Mouse (Mus musculus) retina, embryonic 14.5 days (tissue): Measurements from ENCODE around the gene Cacng8.
A peak's percentile ranks its signal among the peaks of the same experiment; 100 is the strongest.
"Not testable (repeated sequence)": the region's sequence is repeated elsewhere in the genome, so short reads cannot be mapped to it uniquely, and the experiment has no call there.

Experiments used
- DNase-seq: peaks from one replicate; pipeline ENCODE4 v3.0.0-alpha.2; 2015; ENCODE audit warnings: low spot score

Gene Cacng8

DNA sequence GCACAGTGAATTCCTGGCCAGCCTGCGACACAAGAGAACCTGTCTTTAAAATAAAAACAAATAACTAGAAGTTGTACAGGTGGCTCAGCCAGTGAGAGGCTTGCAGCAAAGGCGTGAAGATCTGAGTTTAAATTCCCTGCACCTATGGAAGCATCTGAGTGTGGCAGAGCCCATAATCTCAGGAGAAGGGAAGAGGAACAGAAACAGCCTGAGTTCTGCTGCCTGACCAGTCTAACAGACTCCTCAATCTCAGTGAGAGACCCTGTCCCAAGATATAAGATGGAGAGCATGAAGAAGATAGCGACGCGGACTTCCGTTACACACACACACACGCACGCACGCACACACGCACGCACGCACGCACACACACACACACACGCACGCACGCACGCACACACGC lies 2.7 kb upstream of the Cacng8 start:
- DNase-seq, result no peak

DNA sequence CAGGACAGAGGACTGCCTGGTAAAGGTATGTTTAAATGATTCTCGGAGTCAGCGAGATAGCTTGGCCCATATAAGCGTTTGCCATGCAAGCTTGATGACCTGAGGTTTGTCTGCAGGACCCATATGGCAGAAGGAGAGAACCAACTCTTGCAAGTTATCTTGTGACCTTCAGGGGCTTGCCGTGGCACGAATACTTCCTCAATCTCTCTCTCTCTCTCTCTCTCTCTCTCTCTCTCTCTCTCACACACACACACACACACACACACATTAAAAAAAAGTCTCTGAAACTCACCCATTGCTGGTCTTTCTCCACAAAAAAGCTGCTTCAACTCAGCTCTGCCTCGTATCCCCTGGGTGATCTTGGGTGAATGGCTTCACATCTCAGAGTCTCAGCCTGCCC lies 1.6 kb upstream of the Cacng8 start:
- no peak for DNase-seq

DNA sequence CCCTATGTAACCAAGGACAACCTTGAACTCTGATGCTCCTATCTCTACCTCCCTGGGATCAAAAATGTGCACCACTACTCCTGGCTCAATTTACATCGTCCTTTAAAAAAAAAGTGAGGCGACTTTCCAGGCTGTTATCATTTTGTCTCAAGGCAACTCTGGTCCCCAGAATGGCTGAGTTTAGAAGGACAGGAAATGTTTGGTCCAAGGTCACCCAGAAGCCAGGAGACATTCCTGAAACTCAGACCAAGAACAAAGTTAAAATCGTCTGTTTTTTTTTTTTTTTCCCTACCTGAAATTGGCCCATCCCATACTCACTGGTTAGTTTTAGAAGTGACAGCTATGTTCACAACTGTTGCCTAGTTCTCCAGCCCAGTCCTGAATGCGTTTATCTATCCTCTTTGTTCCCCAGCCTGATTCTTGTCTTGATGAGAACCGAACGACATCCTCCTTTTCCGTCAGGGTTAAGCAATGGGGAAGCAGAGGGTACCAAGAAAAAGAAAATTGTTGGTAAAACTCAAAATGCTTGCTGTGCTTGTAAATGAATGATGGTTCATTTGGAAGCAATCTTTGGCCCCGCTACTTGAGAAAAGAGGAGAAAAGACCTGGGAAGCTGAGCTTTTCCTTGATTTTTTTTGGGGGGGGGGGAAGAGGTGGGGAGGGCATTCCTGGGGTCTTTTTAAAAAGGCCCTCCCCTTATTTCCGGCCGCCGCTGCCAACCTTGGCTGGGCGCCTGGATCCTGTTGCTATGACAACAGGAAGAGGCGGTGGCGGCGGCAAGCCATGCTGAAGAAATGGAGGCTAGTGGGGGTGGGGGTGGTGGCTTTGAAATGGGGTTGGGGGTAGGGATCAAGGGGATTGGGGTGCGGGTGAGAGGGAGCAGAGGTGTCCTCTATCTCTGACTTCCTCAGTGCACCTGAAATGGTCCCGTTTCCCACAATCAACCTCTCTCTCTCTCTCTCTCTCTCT lies 755 bp upstream of the Cacng8 start:
- peak; percentile 74 for DNase-seq

DNA sequence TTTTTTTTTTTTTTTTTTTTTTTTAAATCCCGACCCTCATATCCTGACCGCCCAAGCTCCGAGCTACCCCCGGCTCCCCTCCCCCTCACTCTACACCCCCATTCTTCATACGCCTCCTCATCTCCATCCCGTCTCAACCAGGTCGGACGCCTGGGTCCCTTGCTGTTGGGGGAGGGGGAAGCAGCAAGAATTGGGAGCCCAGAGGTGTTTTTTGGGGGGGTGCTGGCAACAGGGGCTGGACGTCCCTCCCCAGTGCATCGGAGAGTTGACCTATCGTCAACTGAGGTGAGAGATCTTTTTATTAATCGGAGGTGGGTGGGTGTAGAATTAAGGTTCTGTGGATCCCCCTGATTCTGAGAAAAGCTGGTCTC lies 583 bp downstream of the Cacng8 start:
- no peak for DNase-seq

DNA sequence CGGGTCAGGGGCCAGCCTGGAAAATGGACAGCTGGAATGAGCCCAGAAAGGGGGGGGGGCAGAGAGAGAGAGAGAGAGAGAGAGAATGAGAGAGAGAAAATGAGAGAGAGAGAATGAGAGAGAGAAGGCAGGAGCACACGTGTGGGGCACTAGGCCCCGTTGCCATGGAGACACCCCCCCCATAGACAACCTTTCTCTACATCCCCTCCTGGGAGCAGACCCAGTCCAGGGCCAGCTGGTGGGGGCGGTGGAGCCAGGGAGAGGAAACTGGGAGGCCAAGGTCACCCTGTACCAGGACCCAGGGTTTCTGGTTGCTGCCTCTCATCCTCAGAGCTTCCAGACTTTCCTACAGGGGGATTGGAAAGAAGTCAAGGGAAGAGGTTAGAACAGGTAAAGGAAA lies 1.3 kb downstream of the Cacng8 start:
- peak; percentile 52 for DNase-seq

DNA sequence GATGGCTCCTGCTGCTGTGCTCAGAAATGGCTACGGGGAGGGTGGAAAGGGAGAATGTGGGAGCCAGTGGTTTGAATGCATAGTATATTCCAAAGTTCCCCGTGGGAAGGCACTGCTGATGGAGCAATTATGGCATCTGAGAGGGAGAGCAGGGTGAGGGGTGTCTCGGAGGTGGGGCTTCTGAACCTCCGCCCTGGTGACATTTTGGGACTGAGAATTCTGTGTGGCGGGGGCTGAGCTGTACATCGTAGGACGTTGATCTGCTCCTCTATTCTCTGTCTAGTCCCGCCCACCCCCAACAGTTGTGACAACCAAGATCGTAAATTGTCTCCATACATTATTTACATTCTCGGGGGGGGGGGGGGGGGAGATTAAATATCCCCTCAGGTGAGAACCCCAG lies 6.9 kb downstream of the Cacng8 start:
- DNase-seq, result no peak

DNA sequence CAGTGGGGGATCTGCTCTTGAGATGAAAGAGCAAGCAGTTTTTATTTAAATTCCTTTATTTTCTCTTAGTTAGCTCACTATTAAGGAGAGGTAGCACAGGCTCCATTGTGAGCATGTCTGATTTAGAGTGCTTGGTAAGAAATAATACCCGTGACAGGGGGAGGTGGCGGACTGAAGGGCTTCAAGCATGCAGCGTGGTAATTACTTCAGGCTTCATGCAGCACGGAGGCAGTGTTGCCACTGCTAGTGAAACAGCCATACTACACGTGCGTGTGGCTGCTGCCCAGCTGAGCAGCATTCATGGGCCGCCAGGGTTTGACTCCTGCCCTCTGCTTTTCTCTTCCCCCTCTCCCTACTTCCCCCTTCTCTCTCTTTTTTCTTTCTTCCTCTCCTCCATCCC lies 7.3 kb downstream of the Cacng8 start:
- DNase-seq, result no peak

DNA sequence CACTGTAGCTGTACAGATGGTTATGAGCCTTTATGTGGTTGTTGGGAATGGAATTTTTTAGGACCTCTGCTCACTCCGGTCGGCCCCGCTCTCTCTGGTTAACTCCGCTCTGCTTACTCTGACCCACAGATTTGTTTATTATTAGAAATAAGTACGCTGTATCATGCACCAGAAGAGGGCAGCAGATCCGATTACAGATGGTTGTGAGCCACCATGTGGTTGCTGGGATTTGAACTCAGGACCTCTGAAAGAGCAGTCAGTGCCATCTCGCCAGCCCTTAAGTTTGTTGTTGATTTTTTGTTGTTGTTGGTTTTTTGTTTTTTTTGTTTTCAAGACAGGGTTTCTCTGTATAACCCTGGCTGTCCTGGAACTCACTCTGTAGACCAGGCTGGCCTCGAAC lies 7.9 kb downstream of the Cacng8 start:
- DNase-seq, result not testable (repeated sequence)

DNA sequence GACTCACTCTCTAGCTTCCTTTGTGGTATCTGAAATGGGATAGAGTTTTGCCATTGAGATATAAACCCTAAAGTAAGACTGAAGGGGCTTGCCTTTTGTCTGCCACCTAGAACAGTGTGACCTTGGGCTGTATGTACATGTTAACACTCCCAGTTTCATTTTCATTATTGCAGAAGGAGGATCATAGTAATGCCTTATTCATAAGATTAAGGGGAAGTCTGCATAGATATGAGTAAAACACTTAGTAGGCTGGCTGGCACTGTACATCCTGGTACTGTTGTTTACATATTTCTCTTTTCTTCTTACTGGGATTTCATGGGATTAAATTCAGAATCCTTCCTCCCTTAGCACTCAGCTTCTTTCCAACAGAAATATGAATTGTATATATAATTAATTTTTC lies 9.5 kb downstream of the Cacng8 start:
- DNase-seq, result no peak

DNA sequence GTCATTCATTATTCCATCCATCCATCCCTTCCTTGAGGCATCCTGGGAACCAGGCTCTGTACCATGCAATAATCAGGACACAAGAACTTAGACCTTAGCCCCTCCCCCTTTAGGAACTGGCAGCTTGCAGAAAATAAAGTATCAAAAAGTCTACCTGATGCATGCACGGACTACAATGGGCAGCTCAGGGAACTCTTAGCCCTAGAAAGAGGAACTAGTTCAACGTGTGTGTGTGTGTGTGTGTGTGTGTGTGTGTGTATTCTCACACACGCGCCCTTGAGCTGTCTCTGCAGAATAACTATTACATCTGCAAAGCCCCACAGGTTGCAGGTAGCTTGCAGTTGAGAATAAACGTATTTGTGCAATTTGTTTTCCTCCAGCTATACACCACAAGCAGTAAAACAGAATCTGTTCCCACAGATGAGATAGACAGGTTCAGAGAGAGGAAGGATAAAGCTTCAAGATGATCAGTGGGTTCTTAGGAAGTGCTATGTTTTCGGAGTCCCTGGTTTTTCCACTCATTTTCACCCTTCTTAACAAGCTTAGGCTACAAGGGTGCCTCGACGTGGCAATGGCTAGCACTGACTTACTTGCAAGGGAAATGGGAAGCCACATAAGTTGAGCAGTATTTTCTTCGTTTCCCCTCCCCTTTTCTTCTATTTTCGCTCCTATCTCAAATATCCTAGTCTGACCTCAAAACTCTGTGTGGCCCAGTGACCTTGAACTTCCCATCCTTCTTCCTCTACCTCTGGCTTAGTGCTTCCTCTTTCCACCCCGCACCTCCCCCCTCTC lies 19.4 kb downstream of the Cacng8 start:
- no peak for DNase-seq

DNA sequence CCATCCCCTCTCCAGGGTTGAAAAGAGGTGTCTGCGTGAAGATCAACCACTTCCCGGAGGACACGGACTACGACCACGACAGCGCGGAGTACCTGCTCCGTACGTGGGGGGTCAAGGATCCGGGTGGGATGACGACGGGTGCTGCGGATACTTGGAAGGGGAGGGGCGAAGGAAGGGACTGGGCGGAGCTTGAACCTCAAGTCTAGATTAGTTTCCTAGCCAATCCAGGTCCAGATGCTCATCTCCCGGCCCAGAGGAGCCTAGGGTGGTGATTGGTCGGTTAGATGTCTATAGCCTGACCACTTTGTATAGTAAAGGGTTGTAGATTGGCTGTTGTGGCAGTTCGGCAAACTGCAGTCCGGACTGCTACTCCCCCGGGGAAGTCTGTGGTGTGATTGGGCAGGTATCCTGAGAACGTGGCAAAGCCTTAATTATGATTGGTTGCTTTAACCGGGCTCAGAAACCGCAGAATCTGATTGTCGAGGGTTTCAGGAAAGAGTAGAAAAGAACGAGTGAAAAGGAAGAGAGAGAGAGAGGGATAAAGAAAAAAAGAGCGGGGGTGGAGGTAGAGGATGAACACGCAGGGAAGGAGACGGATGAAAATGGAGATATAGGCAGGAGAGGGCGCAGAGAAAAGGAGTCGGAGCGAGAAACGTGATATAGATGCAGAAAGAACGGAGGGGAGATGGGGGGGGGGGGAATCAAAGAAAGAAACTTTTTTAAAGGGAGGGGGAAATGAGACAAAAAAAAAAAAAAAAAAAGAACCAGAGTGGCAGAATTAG lies 20.9 kb downstream of the Cacng8 start:
- peak; percentile 81 for DNase-seq

DNA sequence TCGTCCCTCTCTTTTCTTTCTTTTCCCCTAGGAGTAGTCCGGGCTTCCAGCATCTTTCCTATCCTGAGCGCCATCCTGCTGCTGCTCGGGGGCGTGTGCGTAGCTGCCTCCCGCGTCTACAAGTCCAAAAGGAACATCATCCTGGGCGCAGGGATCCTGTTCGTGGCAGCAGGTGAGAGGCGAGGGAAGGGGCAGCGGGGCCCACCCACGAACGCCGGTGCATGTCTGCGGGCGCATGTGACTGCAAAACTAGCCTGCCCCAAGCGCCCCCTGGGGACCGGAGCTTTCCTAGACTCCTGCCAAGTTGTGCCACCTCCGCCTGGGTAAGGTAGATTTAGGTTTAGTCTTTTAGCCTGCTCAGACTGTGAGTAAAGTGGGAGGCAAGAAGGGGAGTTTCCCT lies 21.6 kb downstream of the Cacng8 start:
- DNase-seq, result peak; percentile 62

DNA sequence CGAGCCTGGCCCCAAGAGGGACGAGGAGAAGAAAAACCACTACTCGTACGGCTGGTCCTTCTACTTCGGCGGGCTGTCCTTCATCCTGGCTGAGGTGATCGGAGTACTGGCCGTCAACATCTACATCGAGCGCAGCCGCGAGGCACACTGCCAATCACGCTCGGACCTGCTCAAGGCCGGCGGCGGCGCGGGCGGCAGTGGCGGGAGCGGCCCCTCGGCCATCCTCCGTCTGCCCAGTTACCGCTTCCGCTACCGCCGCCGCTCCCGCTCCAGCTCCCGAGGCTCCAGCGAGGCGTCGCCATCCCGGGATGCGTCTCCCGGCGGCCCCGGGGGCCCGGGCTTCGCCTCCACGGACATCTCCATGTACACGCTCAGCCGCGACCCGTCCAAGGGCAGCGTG lies 24.4 kb downstream of the Cacng8 start:
- DNase-seq, result peak; percentile 52

DNA sequence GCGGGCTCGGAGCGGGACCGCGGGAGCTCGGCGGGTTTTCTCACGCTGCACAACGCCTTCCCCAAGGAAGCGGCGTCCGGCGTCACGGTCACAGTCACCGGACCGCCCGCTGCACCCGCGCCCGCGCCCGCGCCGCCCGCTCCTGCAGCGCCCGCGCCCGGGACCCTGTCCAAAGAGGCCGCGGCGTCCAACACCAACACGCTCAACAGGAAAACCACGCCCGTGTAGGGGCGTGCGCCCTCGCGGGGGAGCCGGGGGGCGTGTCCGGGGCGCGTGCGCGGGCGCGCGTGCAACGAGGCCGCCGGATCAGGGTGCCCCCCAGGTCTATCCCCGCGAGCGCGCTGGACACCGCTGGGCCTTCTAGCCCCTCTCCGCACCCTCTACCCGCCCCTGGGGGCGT lies 24.9 kb downstream of the Cacng8 start:
- peak; percentile 31 for DNase-seq

DNA sequence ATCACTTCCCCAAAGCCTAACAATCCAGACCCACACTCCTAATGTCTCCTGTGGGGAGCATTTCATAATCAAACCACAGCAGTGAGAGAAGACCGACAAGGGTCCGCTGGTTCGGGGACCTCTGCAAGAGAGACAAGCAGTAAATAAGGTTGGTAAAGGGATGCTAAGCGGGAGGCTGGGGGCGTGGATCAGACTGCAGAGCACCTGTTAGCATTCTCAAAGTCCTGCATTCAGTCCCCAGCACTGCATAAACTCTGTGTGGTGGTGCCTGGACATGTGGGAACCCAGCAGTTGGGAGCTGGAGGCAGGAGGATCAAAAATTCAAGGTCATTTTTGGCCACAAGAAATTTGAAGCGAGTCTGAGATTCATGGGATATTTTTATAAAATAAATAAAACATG lies 29.5 kb downstream of the Cacng8 start:
- no peak for DNase-seq

DNA sequence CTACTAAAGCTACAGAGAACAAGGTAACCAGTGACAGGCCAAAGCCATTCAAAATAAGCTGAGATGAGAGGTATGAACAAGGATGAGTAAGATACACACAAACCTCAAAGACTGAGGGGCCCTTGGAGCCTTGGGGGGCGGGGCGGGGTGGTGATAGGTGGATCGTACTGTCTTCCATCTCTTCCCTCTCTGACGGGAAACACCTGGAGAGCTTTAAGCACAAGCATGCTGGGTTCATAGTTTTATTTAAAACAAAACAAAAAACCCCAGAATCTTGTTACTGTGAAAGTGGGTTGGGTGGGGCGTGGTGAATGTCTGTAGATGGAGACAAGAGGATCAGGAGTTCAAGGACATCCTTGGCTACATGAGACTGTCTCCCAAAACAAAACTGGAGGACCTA lies 30.0 kb downstream of the Cacng8 start:
- DNase-seq, result no peak

DNA sequence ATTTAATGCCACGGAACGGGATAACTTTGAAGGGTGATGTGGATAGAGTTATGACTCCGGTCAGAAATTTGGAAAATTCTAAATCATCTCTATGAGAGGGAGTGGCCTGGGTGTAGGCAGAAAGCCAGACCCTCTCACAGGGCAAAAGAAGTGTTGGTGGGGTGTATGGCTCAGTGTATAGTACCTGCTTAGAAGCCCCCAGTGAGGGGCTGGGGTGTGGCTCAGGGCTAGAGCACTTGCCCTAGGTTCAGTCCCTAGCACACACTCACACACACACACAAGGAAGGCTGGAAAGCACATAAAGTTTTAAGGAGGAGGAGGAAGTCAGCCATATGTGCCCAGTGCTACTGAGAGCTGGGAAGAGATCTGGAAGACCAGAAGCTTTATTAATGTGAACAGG lies 30.8 kb downstream of the Cacng8 start:
- no peak for DNase-seq

DNA sequence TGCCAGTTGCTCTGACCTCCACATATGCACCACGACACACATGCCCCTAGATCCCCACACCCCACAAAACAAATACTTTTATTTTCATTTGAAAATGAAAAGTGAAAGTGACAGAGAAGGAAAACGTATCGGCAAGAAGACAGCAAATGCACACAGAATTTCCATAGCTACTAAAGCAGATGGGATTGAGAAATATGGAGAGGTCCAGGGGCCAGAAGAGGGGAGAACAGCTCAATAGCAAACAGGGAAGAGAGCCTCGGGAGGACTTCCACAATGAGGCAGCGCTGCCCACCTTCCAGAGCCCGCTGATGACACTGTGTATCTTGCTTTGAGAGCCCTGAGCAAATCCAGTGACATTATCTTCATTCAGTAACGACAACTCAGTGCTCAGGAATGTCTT lies 31.6 kb downstream of the Cacng8 start:
- no peak for DNase-seq

DNA sequence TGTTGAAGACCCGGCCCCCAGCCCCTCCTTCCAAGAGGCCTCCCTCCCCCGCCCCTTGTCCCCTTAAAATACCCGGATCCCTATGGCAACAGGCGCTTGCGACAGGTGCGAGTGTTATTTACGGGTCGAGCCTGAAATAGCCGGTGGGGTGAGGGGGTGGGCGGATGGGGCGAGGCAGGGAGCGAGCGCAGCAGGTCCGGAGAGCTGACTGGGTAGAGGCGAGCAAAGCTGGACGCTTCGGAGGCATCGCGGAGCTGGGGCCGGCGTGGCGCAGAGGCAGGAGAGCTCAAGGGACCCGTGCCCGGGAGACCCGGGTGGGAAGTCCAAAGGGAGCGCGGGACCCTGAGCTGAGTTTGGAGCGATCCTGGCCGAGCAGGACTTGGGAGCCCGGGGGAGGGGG lies 32.9 kb downstream of the Cacng8 start:
- peak; percentile 36 for DNase-seq

DNA sequence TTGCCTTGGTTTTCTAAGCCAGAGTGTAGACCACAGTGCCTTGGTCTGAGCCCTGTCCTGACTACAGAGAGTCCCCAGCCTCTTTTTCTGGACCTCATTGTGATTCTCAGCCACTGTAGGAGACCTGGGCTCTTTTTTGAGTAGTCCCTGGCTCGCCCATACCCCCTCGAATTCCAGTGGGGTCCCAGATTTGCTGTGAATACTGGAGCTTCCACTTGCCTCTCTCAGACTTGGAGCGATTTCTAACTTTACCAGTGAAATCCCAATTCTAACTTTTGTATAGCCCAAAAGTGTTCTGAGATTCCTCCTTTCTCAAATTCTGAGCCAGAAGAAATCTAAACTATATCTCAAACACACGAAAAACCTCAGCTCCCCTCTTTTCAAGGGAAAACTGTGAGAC lies 33.4 kb downstream of the Cacng8 start, which contains the start of gene Cacng6:
TSS of gene Cacng6 (plus strand) at position 301 of the 400 bp plus-strand sequence.
- no peak for DNase-seq

DNA sequence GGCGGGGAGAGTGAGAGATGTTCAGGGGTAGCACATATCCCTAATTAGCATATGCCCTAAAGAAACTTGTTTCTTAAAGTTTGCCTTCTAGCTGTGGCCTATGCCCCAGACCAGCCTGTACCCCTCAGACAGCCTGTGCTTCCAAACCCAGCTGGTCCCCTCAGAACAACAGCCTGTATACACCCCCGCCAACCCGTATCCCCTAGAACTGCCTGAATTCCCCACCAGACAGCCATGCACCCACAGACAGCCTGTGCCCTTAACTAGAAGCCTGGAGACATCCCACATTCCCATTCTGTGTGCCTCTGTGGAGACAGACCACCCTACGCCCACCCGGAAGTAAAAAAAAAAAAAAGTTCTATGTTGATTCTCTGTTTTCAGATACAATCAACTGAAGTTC lies 34.7 kb downstream of the Cacng8 start:
- no peak for DNase-seq

DNA sequence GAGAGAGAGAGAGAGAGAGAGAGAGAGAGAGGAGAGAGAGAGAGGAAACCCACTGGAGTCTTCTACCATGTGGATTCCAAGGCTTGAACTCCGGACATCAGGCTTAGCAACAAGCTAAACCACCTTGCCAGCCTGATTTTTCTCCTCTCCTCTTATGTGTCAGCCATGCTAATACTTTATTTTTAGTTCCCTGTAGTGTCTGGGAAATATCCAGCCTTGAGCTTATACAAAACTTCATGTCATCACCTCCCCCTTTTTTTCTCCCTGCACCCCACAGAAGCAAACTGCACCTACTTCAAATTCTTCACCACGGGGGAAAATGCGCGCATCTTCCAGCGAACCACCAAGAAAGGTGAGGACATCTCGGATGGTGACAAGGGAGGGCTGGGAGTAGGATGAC lies 39.7 kb downstream of the Cacng8 start:
- DNase-seq, result no peak
